Mouse (Mus musculus) intestine, postnatal 0 days (tissue): ENCODE measurements around the gene Gdpd4. TPM values are rescaled to one million over a fixed set of nuclear protein-coding genes. Genes with fewer than 3 reads are reported as not detected.

Experiments used
- ATAC-seq: fragments of 200-750 bp; cut with Nextera tagmentation; 2 replicates; pipeline ENCODE4 v1.8.0; 2017; ENCODE audit warnings: mild to moderate bottlenecking, moderate TSS enrichment, moderate library complexity
- H3K27ac ChIP-seq: fragments of 300-500 bp; sonication (generic); 2 replicates; pipeline ENCODE4 v1.5.1; 2014; ENCODE audit warnings: mild to moderate bottlenecking, low read depth, low read length, moderate library complexity
- H3K27me3 ChIP-seq: fragments of 300-500 bp; sonication (generic); replicated peaks from 2 replicates; pipeline ENCODE4 v1.6.1; 2014; ENCODE audit warnings: low read length, mixed read lengths; ENCODE audit not compliant: control insufficient read depth, insufficient read depth
- H3K36me3 ChIP-seq: fragments of 300-500 bp; sonication (generic); 2 replicates; pipeline ENCODE4 v1.6.1; 2014; ENCODE audit warnings: mild to moderate bottlenecking, moderate library complexity; ENCODE audit not compliant: control insufficient read depth, insufficient read depth
- H3K4me1 ChIP-seq: fragments of 300-500 bp; sonication (generic); replicated peaks from 2 replicates; pipeline ENCODE4 v1.6.1; 2014; ENCODE audit warnings: antibody characterized with exemption, low read length, mixed read lengths; ENCODE audit not compliant: control insufficient read depth, insufficient read depth
- H3K4me2 ChIP-seq: fragments of 300-500 bp; sonication (generic); replicated peaks from 2 replicates; pipeline ENCODE4 v1.6.1; 2014; ENCODE audit warnings: low read depth, mild to moderate bottlenecking, moderate library complexity
- H3K4me3 ChIP-seq: fragments of 300-500 bp; sonication (generic); 2 replicates; pipeline ENCODE4 v1.5.1; 2014; ENCODE audit warnings: low read depth, low read length
- H3K9ac ChIP-seq: fragments of 300-500 bp; sonication (generic); 2 replicates; pipeline ENCODE4 v1.6.1; 2014; ENCODE audit warnings: mild to moderate bottlenecking, low read depth, low read length
- H3K9me3 ChIP-seq: fragments of 300-500 bp; sonication (generic); 2 replicates; pipeline ENCODE4 v1.6.1; 2016; ENCODE audit warnings: mixed run types; ENCODE audit not compliant: control insufficient read depth
- CTCF ChIP-seq: sonication (generic); IDR thresholded peaks from 2 replicates; pipeline ENCODE4 v1.5.1; 2016; ENCODE audit warnings: low read depth, mild to moderate bottlenecking, control low read depth, antibody characterized with exemption, moderate library complexity
- WGBS: fragments of 180-500 bp; shearing (Covaris S2); extraction: QIAGEN DNeasy Blood & Tissue Kit; methylation state at CpG from one replicate; pipeline ENCODE4 v1.1.7; 2014; 5-methylcytosine and 5-hydroxymethylcytosine counted together
- polyA plus RNA-seq: library from polyadenylated mRNA; unstranded; fragments of >200 nt; fragmentation: Nextera tagmentation; extraction: Ambion mirVana; gene quantifications from 2 replicates; pipeline ENCODE4 v1.2.1, GENCODE M21; 2015

Gdpd4 gene
- not detected in 2 replicates for polyA plus RNA-seq

- WGBS: 73% methylated on average over 12 of the region's 12 CpGs
- Histone ChIP-seq H3K9me3 (no peaks in the 10 kb centered on the region), H3K27me3 (no peaks in the 10 kb centered on the region), H3K4me3 (no peak within 1 kb of the TSS), H3K36me3 (no peaks in the 10 kb centered on the region), H3K4me2 (no peak within 1 kb of the TSS), H3K27ac (no peak within 1 kb of the TSS), H3K9ac (no peak within 1 kb of the TSS), H3K4me1 (no peaks in the 10 kb centered on the region)
- TF ChIP-seq CTCF: no peak
- ATAC-seq: no peak
These were observed at the start of gene Gdpd4 for GRCm38 (mm10) chr7:97919742-97920141. TSS of gene Gdpd4 (plus strand) at chr7:97919955.

DNA sequence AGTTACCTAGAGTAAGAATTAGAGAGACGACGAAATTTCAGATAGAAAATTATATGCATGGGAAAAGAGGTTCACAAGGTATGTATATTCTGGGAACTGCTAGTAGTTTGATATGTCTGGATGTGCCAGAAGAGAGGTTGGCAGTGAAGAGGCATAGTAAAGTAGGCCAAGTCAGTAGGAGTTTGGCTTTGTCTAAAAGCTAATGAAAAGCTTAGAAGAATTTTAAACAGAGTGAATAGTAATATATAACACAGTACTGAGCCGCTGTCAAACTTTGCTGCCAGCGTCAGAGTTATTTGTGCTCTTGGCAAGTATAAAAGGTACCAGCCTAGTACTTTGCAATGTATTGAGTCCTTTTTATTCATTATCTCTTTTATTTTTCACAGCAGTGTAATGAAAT, 47.4 kb upstream of the Gdpd4 start:
- WGBS: 89% methylated on average over 4 of the region's 4 CpGs
- no peaks in the 10 kb centered on the region for H3K4me1 ChIP-seq
- H3K27ac ChIP-seq: no peak overlapping the region
- no peak overlapping the region for H3K9ac ChIP-seq
- H3K4me2 ChIP-seq: no peak overlapping the region
- TF ChIP-seq CTCF: no peak
- ATAC-seq: no peak
- 0 out of 2 replicates have a peak, but pooled peaks cover 3% of the 10 kb centered on the region for H3K36me3 ChIP-seq
- no peaks in the 10 kb centered on the region for H3K9me3 ChIP-seq
- H3K4me3 ChIP-seq: no peak overlapping the region
- H3K27me3 ChIP-seq: no peaks in the 10 kb centered on the region

DNA sequence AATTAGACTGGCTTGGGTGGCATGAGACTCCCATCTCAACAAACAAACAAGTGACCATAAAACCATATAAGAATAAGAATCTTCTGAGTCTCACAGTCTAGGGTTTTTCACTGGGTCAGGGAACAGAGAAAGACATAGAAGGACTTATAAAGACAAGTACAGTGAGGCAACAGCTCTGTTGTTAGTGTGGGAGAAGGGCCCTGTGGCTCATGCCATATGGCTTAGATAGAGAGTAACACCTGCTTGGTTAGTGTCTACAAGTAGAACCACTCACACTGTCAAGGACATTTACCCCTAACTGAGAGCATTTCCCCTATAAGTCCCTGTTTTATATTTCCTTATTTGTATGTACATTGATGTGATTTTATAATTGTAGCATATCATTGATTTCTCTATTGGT, 46.4 kb upstream of the Gdpd4 start:
- Histone ChIP-seq H3K4me3 (no peak overlapping the region), H3K4me2 (no peak overlapping the region), H3K27me3 (no peaks in the 10 kb centered on the region), H3K9me3 (no peaks in the 10 kb centered on the region), H3K4me1 (no peaks in the 10 kb centered on the region), H3K36me3 (no peaks in the 10 kb centered on the region), H3K9ac (no peak overlapping the region), H3K27ac (no peak overlapping the region)
- no peak for TF ChIP-seq CTCF
- no peak for ATAC-seq

GRCm38 (mm10) chr7:97877846-97878538, 41.8 kb upstream of the Gdpd4 start:
- H3K27ac ChIP-seq: no peak overlapping the region
- H3K4me3 ChIP-seq: no peak overlapping the region
- H3K4me2 ChIP-seq: no peak overlapping the region
- H3K4me1 ChIP-seq: no peaks in the 10 kb centered on the region
- WGBS: 89% methylated on average over 7 of the region's 7 CpGs
- no peaks in the 10 kb centered on the region for H3K9me3 ChIP-seq
- no peaks in the 10 kb centered on the region for H3K36me3 ChIP-seq
- no peaks in the 10 kb centered on the region for H3K27me3 ChIP-seq
- no peak overlapping the region for H3K9ac ChIP-seq
- TF ChIP-seq CTCF: no peak
- no peak for ATAC-seq

GRCm38 (mm10) chr7:97911646-97912045, 8.1 kb upstream of the Gdpd4 start:
- 74% methylated on average over 3 of the region's 3 CpGs for WGBS
- no peak overlapping the region for H3K27ac ChIP-seq
- no peak for TF ChIP-seq CTCF

GRCm38 (mm10) chr7:97914833-97915516, 4.8 kb upstream of the Gdpd4 start:
- Histone ChIP-seq H3K4me1 (no peaks in the 10 kb centered on the region), H3K9me3 (no peaks in the 10 kb centered on the region), H3K4me2 (no peak overlapping the region), H3K9ac (no peak overlapping the region), H3K27me3 (no peaks in the 10 kb centered on the region), H3K4me3 (no peak overlapping the region), H3K36me3 (0 out of 2 replicates have a peak, but pooled peaks cover 9% of the 10 kb centered on the region), H3K27ac (no peak overlapping the region)
- 72% methylated on average over 2 of the region's 2 CpGs for WGBS
- no peak for ATAC-seq
- no peak for TF ChIP-seq CTCF

More at GRCm38 (mm10) chr7:97911646-97912045, 8.1 kb upstream of the Gdpd4 start:
- no peak for ATAC-seq
- H3K4me3 ChIP-seq: no peak overlapping the region
- peaks cover 24% of the 10 kb centered on the region; the same call in 1 of the 2 replicates for H3K36me3 ChIP-seq
- no peak overlapping the region for H3K9ac ChIP-seq
- no peaks in the 10 kb centered on the region for H3K4me1 ChIP-seq
- H3K27me3 ChIP-seq: no peaks in the 10 kb centered on the region
- no peak overlapping the region for H3K4me2 ChIP-seq
- H3K9me3 ChIP-seq: no peaks in the 10 kb centered on the region
